Mouse (Mus musculus): ENCODE data around the gene Gm20721. TPM values are rescaled to one million over a fixed set of nuclear protein-coding genes. Genes with fewer than 3 reads are reported as not detected.

Gm20721 gene
- polyA plus RNA-seq, 1 experiment = 9.7 TPM

GRCm38 (mm10) chr2:174344003-174344655, 2.4 kb downstream of the Gm20721 start:
- Histone ChIP-seq H3K4me2 (ENCODE audit: low read depth) (peak overlapping the region; percentile 77), H3K4me3 (no peak overlapping the region), H3ac (ENCODE audit: control insufficient read depth, insufficient read length) (no peak overlapping the region), H3K79me2 (ENCODE audit: control insufficient read depth, insufficient read depth) (peaks cover 64% of the 10 kb centered on the region), H3K27me3 (ENCODE audit: control insufficient read depth, insufficient read depth, insufficient read length) (no peaks in the 10 kb centered on the region), H3K36me3 (ENCODE audit: control insufficient read depth, insufficient read depth) (peaks cover 35% of the 10 kb centered on the region)
- TF ChIP-seq USF1 (IDR thresholded peaks at IDR 0.05; ENCODE audit: low read depth) (peak; percentile 62), CEBPB (IDR thresholded peaks at IDR 0.05; ENCODE audit: insufficient read depth, poor library complexity, severe bottlenecking) (no peak)

GRCm38 (mm10) chr2:174343566-174343965, 2.9 kb downstream of the Gm20721 start:
- Histone ChIP-seq H3ac (ENCODE audit: control insufficient read depth, insufficient read length) (no peak overlapping the region), H3K4me3 (no peak overlapping the region), H3K36me3 (ENCODE audit: control insufficient read depth, insufficient read depth) (peaks cover 35% of the 10 kb centered on the region), H3K4me2 (ENCODE audit: low read depth) (peak overlapping the region; percentile 77), H3K79me2 (ENCODE audit: control insufficient read depth, insufficient read depth) (peaks cover 69% of the 10 kb centered on the region), H3K27me3 (ENCODE audit: control insufficient read depth, insufficient read depth, insufficient read length) (no peaks in the 10 kb centered on the region)
- TF ChIP-seq MYOD1 (IDR thresholded peaks at IDR 0.05; ENCODE audit: control insufficient read depth in 1 of 3, insufficient read length in 2 of 3, low read depth in 2 of 3) (no peak), CEBPB (IDR thresholded peaks at IDR 0.05; ENCODE audit: insufficient read depth, poor library complexity, severe bottlenecking) (no peak), TCF3 (IDR thresholded peaks at IDR 0.05; ENCODE audit: insufficient read length, low read depth) (no peak)

- peaks cover 76% of the 10 kb centered on the region for H3K79me2 ChIP-seq (ENCODE audit: control insufficient read depth, insufficient read depth)
- H3ac ChIP-seq (ENCODE audit: control insufficient read depth, insufficient read length) = no peak overlapping the region
- TF ChIP-seq CEBPB (IDR thresholded peaks at IDR 0.05; ENCODE audit: insufficient read depth, poor library complexity, severe bottlenecking) (no peak), MAX (IDR thresholded peaks at IDR 0.05; ENCODE audit: low read depth) (no peak), SRF (IDR thresholded peaks at IDR 0.05; ENCODE audit: control insufficient read depth, insufficient read length, low read depth) (no peak), REST (IDR thresholded peaks at IDR 0.05; ENCODE audit: insufficient read depth, insufficient read length) (no peak), TCF12 (IDR thresholded peaks at IDR 0.05; ENCODE audit: insufficient read depth, poor library complexity, severe bottlenecking) (no peak), POLR2AphosphoS2 (IDR thresholded peaks at IDR 0.05; ENCODE audit: insufficient read length, low read depth) (no peak), USF1 (IDR thresholded peaks at IDR 0.05; ENCODE audit: low read depth) (no peak), MYOG (IDR thresholded peaks at IDR 0.05; ENCODE audit: control insufficient read depth in 1 of 3, insufficient read depth in 1 of 3, insufficient read length in 2 of 3, low read depth in 2 of 3) (no peak), TCF3 (IDR thresholded peaks at IDR 0.05; ENCODE audit: insufficient read length, low read depth) (no peak)
- H3K27me3 ChIP-seq (ENCODE audit: control insufficient read depth, insufficient read depth, insufficient read length) = no peaks in the 10 kb centered on the region
- H3K36me3 ChIP-seq (ENCODE audit: control insufficient read depth, insufficient read depth) = peaks cover 35% of the 10 kb centered on the region
- peak overlapping the region; percentile 77 for H3K4me2 ChIP-seq (ENCODE audit: low read depth)
- H3K4me3 ChIP-seq = no peak overlapping the region
Measured at GRCm38 (mm10) chr2:174342793-174343400, 3.6 kb downstream of the Gm20721 start.

- H3ac ChIP-seq (ENCODE audit: control insufficient read depth, insufficient read length) = no peak overlapping the region
- peaks cover 95% of the 10 kb centered on the region for H3K79me2 ChIP-seq (ENCODE audit: control insufficient read depth, insufficient read depth)
- H3K4me2 ChIP-seq (ENCODE audit: low read depth) = no peak overlapping the region
- H3K27me3 ChIP-seq (ENCODE audit: control insufficient read depth, insufficient read depth, insufficient read length) = no peaks in the 10 kb centered on the region
- peaks cover 21% of the 10 kb centered on the region for H3K36me3 ChIP-seq (ENCODE audit: control insufficient read depth, insufficient read depth)
- H3K4me3 ChIP-seq = no peak overlapping the region
- peak in 1 of 3 experiments; percentile 17 for TF ChIP-seq MYOD1 (IDR thresholded peaks at IDR 0.05; ENCODE audit: control insufficient read depth in 1 of 3, insufficient read length in 2 of 3, low read depth in 2 of 3)
- no peak for TF ChIP-seq MYOG (IDR thresholded peaks at IDR 0.05; ENCODE audit: control insufficient read depth in 1 of 3, insufficient read depth in 1 of 3, insufficient read length in 2 of 3, low read depth in 2 of 3)
- TF ChIP-seq USF1 (IDR thresholded peaks at IDR 0.05; ENCODE audit: low read depth) = no peak
Measured at GRCm38 (mm10) chr2:174340893-174341580, 5.5 kb downstream of the Gm20721 start.

- no peak overlapping the region for H3K4me2 ChIP-seq (ENCODE audit: low read depth)
- H3K79me2 ChIP-seq (ENCODE audit: control insufficient read depth, insufficient read depth) = peaks cover 100% of the 10 kb centered on the region
- peaks cover 15% of the 10 kb centered on the region for H3K36me3 ChIP-seq (ENCODE audit: control insufficient read depth, insufficient read depth)
- TF ChIP-seq USF1 (IDR thresholded peaks at IDR 0.05; ENCODE audit: low read depth) (no peak), E2F4 (IDR thresholded peaks at IDR 0.05; ENCODE audit: insufficient read depth) (no peak), TCF3 (IDR thresholded peaks at IDR 0.05; ENCODE audit: insufficient read length, low read depth) (no peak), CEBPB (IDR thresholded peaks at IDR 0.05; ENCODE audit: insufficient read depth, poor library complexity, severe bottlenecking) (no peak), MYOD1 (IDR thresholded peaks at IDR 0.05; ENCODE audit: control insufficient read depth in 1 of 3, insufficient read length in 2 of 3, low read depth in 2 of 3) (no peak), REST (IDR thresholded peaks at IDR 0.05; ENCODE audit: insufficient read depth, insufficient read length) (no peak), SRF (IDR thresholded peaks at IDR 0.05; ENCODE audit: control insufficient read depth, insufficient read length, low read depth) (no peak), POLR2AphosphoS2 (IDR thresholded peaks at IDR 0.05; ENCODE audit: insufficient read length, low read depth) (no peak), POLR2A (IDR thresholded peaks at IDR 0.05; ENCODE audit: insufficient read length, low read depth) (no peak), MAX (IDR thresholded peaks at IDR 0.05; ENCODE audit: low read depth) (no peak)
- H3ac ChIP-seq (ENCODE audit: control insufficient read depth, insufficient read length) = no peak overlapping the region
- H3K4me3 ChIP-seq = no peak overlapping the region
- no peaks in the 10 kb centered on the region for H3K27me3 ChIP-seq (ENCODE audit: control insufficient read depth, insufficient read depth, insufficient read length)
Measured at GRCm38 (mm10) chr2:174340229-174340892, 6.2 kb downstream of the Gm20721 start.
